Mouse (Mus musculus): ENCODE measurements at regions not wholly inside any gene's neighbourhood (a gene's known extent, or its start where the extent isn't known, plus 50 kb on each side); places are given as distances from the start of the nearest gene placed in this dataset.

GRCm38 (mm10) chr17:45813956-45814355, 80.3 kb upstream of the 1600014C23Rik start:
- H3K27me3 ChIP-seq (ENCODE audit: insufficient read depth, low read length), result no peaks in the 10 kb centered on the region
- H3K36me3 ChIP-seq (ENCODE audit: insufficient read depth, low read length), result no peaks in the 10 kb centered on the region
- H3K4me3 ChIP-seq (ENCODE audit: low read depth, low read length), result no peak overlapping the region
- no peak overlapping the region for H3K4me2 ChIP-seq (ENCODE audit: low read depth, low read length, poor library complexity, severe bottlenecking)
- no peak overlapping the region for H3K9ac ChIP-seq (replicated peaks; ENCODE audit: low read length, poor library complexity, severe bottlenecking)
- 77% methylated on average over 5 of the region's 5 CpGs for WGBS
- H3K27ac ChIP-seq (ENCODE audit: low read depth, low read length), result no peak overlapping the region
- DNase-seq (ENCODE audit: low spot score) (no peak), ATAC-seq (ENCODE audit: low FRiP score) (no peak)
- TF ChIP-seq CTCF (IDR thresholded peaks at IDR 0.05), result no peak
- H3K9me3 ChIP-seq (ENCODE audit: low read length), result no peaks in the 10 kb centered on the region
- H3K4me1 ChIP-seq (ENCODE audit: insufficient read depth, low read length), result no peaks in the 10 kb centered on the region; the same call in 1 of the 2 replicates

GRCm38 (mm10) chr17:45812289-45812955, 78.8 kb upstream of the 1600014C23Rik start:
- Histone ChIP-seq H3K27ac (ENCODE audit: low read depth, low read length) (no peak overlapping the region), H3K4me3 (ENCODE audit: low read depth, low read length) (no peak overlapping the region), H3K4me1 (ENCODE audit: insufficient read depth, low read length) (no peaks in the 10 kb centered on the region; the same call in 1 of the 2 replicates), H3K9me3 (ENCODE audit: low read length) (no peaks in the 10 kb centered on the region), H3K27me3 (ENCODE audit: insufficient read depth, low read length) (no peaks in the 10 kb centered on the region), H3K9ac (replicated peaks; ENCODE audit: low read length, poor library complexity, severe bottlenecking) (no peak overlapping the region), H3K36me3 (ENCODE audit: insufficient read depth, low read length) (no peaks in the 10 kb centered on the region), H3K4me2 (ENCODE audit: low read depth, low read length, poor library complexity, severe bottlenecking) (no peak overlapping the region)
- WGBS, result 77% methylated on average over 9 of the region's 9 CpGs
- DNase-seq (ENCODE audit: low spot score) (no peak), ATAC-seq (ENCODE audit: low FRiP score) (no peak)
- TF ChIP-seq CTCF (IDR thresholded peaks at IDR 0.05), result no peak

- DNase-seq (ENCODE audit: low spot score), result no peak
Measured at GRCm38 (mm10) chr17:45811632-45812221, 78.1 kb upstream of the 1600014C23Rik start.

GRCm38 (mm10) chr17:45809728-45810127, 76.1 kb upstream of the 1600014C23Rik start:
- H3K27ac ChIP-seq (ENCODE audit: low read depth, low read length), result no peak overlapping the region

More at GRCm38 (mm10) chr17:45811632-45812221, 78.1 kb upstream of the 1600014C23Rik start:
- Histone ChIP-seq H3K4me2 (ENCODE audit: low read depth, low read length, poor library complexity, severe bottlenecking) (no peak overlapping the region), H3K9me3 (ENCODE audit: low read length) (no peaks in the 10 kb centered on the region), H3K4me1 (ENCODE audit: insufficient read depth, low read length) (no peaks in the 10 kb centered on the region; the same call in 1 of the 2 replicates), H3K36me3 (ENCODE audit: insufficient read depth, low read length) (no peaks in the 10 kb centered on the region), H3K9ac (replicated peaks; ENCODE audit: low read length, poor library complexity, severe bottlenecking) (no peak overlapping the region), H3K27ac (ENCODE audit: low read depth, low read length) (no peak overlapping the region), H3K4me3 (ENCODE audit: low read depth, low read length) (no peak overlapping the region), H3K27me3 (ENCODE audit: insufficient read depth, low read length) (peaks cover 2% of the 10 kb centered on the region; the same call in 1 of the 2 replicates)
- no peak for ATAC-seq (ENCODE audit: low FRiP score)
- WGBS, result 70% methylated on average over 11 of the region's 11 CpGs
- no peak for TF ChIP-seq CTCF (IDR thresholded peaks at IDR 0.05)

GRCm38 (mm10) chr17:45808374-45808773, 74.7 kb upstream of the 1600014C23Rik start:
- H3K9me3 ChIP-seq (ENCODE audit: low read length), result no peaks in the 10 kb centered on the region
- no peak overlapping the region for H3K9ac ChIP-seq (replicated peaks; ENCODE audit: low read length, poor library complexity, severe bottlenecking)
- no peak overlapping the region for H3K4me2 ChIP-seq (ENCODE audit: low read depth, low read length, poor library complexity, severe bottlenecking)
- no peaks in the 10 kb centered on the region for H3K4me1 ChIP-seq (ENCODE audit: insufficient read depth, low read length)
- H3K27me3 ChIP-seq (ENCODE audit: insufficient read depth, low read length), result peaks cover 13% of the 10 kb centered on the region
- 81% methylated on average over 4 of the region's 4 CpGs for WGBS
- TF ChIP-seq CTCF (IDR thresholded peaks at IDR 0.05), result no peak
- no peak for ATAC-seq (ENCODE audit: low FRiP score)
- DNase-seq (ENCODE audit: low spot score), result no peak
- no peak overlapping the region for H3K4me3 ChIP-seq (ENCODE audit: low read depth, low read length)
- H3K27ac ChIP-seq (ENCODE audit: low read depth, low read length), result no peak overlapping the region
- no peaks in the 10 kb centered on the region for H3K36me3 ChIP-seq (ENCODE audit: insufficient read depth, low read length)

More at GRCm38 (mm10) chr17:45809728-45810127, 76.1 kb upstream of the 1600014C23Rik start:
- DNase-seq (ENCODE audit: low spot score) (no peak), ATAC-seq (ENCODE audit: low FRiP score) (no peak)
- H3K27me3 ChIP-seq (ENCODE audit: insufficient read depth, low read length), result peaks cover 13% of the 10 kb centered on the region
- WGBS, result 87% methylated on average over 6 of the region's 6 CpGs
- no peaks in the 10 kb centered on the region for H3K4me1 ChIP-seq (ENCODE audit: insufficient read depth, low read length)
- no peak for TF ChIP-seq CTCF (IDR thresholded peaks at IDR 0.05)
- H3K4me2 ChIP-seq (ENCODE audit: low read depth, low read length, poor library complexity, severe bottlenecking), result no peak overlapping the region
- H3K4me3 ChIP-seq (ENCODE audit: low read depth, low read length), result no peak overlapping the region
- no peak overlapping the region for H3K9ac ChIP-seq (replicated peaks; ENCODE audit: low read length, poor library complexity, severe bottlenecking)
- no peaks in the 10 kb centered on the region for H3K36me3 ChIP-seq (ENCODE audit: insufficient read depth, low read length)
- no peaks in the 10 kb centered on the region for H3K9me3 ChIP-seq (ENCODE audit: low read length)

GRCm38 (mm10) chr17:45807452-45807851, 73.8 kb upstream of the 1600014C23Rik start:
- no peak overlapping the region for H3K9ac ChIP-seq (replicated peaks; ENCODE audit: low read length, poor library complexity, severe bottlenecking)
- no peak overlapping the region for H3K4me2 ChIP-seq (ENCODE audit: low read depth, low read length, poor library complexity, severe bottlenecking)
- H3K27ac ChIP-seq (ENCODE audit: low read depth, low read length), result no peak overlapping the region
- DNase-seq (ENCODE audit: low spot score) (peak; percentile 50), ATAC-seq (ENCODE audit: low FRiP score) (peak; percentile 12; the same call in 1 of the 2 replicates)
- H3K4me1 ChIP-seq (ENCODE audit: insufficient read depth, low read length), result no peaks in the 10 kb centered on the region
- no peaks in the 10 kb centered on the region for H3K9me3 ChIP-seq (ENCODE audit: low read length)
- no peak for TF ChIP-seq CTCF (IDR thresholded peaks at IDR 0.05)
- H3K4me3 ChIP-seq (ENCODE audit: low read depth, low read length), result no peak overlapping the region
- H3K36me3 ChIP-seq (ENCODE audit: insufficient read depth, low read length), result no peaks in the 10 kb centered on the region
- H3K27me3 ChIP-seq (ENCODE audit: insufficient read depth, low read length), result peaks cover 13% of the 10 kb centered on the region
- WGBS, result 79% methylated on average over 13 of the region's 13 CpGs

Data from midbrain, postnatal 0 days (tissue).